Mouse (Mus musculus) neural tube, embryonic 15.5 days (tissue): Measurements from ENCODE around the gene Vmn1r125. TPM values are rescaled to one million over a fixed set of nuclear protein-coding genes. Genes with fewer than 3 reads are reported as not detected.
"Not testable (repeated sequence)": the region's sequence is repeated elsewhere in the genome, so short reads cannot be mapped to it uniquely, and the experiment has no call there.

Experiments used
- ATAC-seq: fragments of 200-750 bp; cut with Nextera tagmentation; 2 replicates; pipeline ENCODE4 v1.8.0; 2017; ENCODE audit warnings: mild to moderate bottlenecking, moderate TSS enrichment, moderate library complexity; ENCODE audit not compliant: low FRiP score
- H3K27ac ChIP-seq: fragments of 300-500 bp; sonication (generic); replicated peaks from 2 replicates; pipeline ENCODE4 v1.5.1; 2015; ENCODE audit warnings: mild to moderate bottlenecking, inconsistent platforms
- H3K27me3 ChIP-seq: fragments of 300-500 bp; sonication (generic); replicated peaks from 2 replicates; pipeline ENCODE4 v1.6.1; 2015; ENCODE audit warnings: inconsistent platforms
- H3K36me3 ChIP-seq: fragments of 300-500 bp; sonication (generic); 2 replicates; pipeline ENCODE4 v1.6.1; 2015; ENCODE audit warnings: inconsistent platforms
- H3K4me1 ChIP-seq: fragments of 300-500 bp; sonication (generic); 2 replicates; pipeline ENCODE4 v1.6.1; 2015; ENCODE audit warnings: inconsistent platforms
- H3K4me2 ChIP-seq: fragments of 300-500 bp; sonication (generic); 2 replicates; pipeline ENCODE4 v1.6.1; 2015; ENCODE audit warnings: inconsistent platforms, mild to moderate bottlenecking, moderate library complexity
- H3K4me3 ChIP-seq: fragments of 300-500 bp; sonication (generic); replicated peaks from 2 replicates; pipeline ENCODE4 v1.5.1; 2015; ENCODE audit warnings: mild to moderate bottlenecking, inconsistent platforms
- H3K9ac ChIP-seq: fragments of 300-500 bp; sonication (generic); replicated peaks from 2 replicates; pipeline ENCODE4 v1.6.1; 2015; ENCODE audit warnings: mild to moderate bottlenecking, inconsistent platforms
- H3K9me3 ChIP-seq: fragments of 300-500 bp; sonication (generic); replicated peaks from 2 replicates; pipeline ENCODE4 v1.6.1; 2016; ENCODE audit warnings: inconsistent platforms
- WGBS: fragments of 180-500 bp; shearing (Covaris S2); methylation state at CpG from one replicate; pipeline ENCODE4 v1.1.7; 2015; ENCODE audit warnings: mixed read lengths; 5-methylcytosine and 5-hydroxymethylcytosine counted together
- polyA plus RNA-seq: library from polyadenylated mRNA; unstranded; fragments of >200 nt; fragmentation: Nextera tagmentation; extraction: Ambion mirVana; gene quantifications from 2 replicates; pipeline ENCODE4 v1.2.1, GENCODE M21; 2015

Vmn1r125 gene
- polyA plus RNA-seq = not detected in 2 replicates

DNA sequence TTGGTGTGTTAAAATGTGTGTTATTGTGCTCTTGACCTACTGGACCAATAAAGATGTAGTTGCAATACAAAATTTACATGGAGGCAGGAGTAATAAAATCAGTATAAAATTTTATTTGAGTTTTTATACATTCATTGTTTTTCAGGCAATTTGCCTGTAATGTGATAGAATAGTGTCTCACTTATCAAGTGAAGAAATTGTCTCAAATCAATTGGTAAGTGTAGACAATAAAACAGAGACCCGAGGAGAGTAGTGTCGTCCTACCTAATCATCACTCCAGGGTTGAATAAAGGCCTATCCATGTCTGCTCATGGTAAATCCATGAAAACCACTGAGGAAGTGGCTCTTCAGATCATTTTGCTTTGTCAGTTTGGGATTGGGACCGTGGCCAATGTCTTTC lies at the start of gene Vmn1r125:
TSS of gene Vmn1r125 (plus strand) at position 301 of the 400 bp plus-strand sequence.
- not testable (repeated sequence) for H3K4me3 ChIP-seq, H3K36me3 ChIP-seq, H3K4me1 ChIP-seq, H3K9me3 ChIP-seq, H3K27me3 ChIP-seq, H3K27ac ChIP-seq, H3K4me2 ChIP-seq, H3K9ac ChIP-seq, ATAC-seq
- WGBS = 65% methylated on average over 3 of the region's 3 CpGs

DNA sequence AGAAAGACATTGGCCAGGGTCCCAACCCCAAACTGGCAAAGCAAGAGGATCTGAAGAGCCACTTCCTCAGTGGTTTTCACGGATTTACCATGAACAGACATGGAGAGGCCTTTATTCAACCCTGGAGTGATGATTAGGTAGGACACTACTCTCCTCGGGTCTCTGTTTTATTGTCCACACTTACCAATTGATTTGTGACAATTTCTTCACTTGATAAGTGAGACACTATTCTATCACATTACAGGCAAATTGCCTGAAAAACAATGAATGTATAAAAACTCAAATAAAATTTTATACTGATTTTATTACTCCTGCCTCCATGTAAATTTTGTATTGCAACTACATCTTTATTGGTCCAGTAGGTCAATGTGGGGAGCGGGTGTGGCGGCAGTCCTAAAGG lies 11.5 kb upstream of the Vmn1r125 start, which contains the start of gene Vmn1r124:
TSS of gene Vmn1r124 (minus strand) at position 101 of the 400 bp plus-strand sequence.
- not testable (repeated sequence) for H3K36me3 ChIP-seq, ATAC-seq, H3K4me2 ChIP-seq, H3K27me3 ChIP-seq, H3K9me3 ChIP-seq, H3K9ac ChIP-seq, H3K4me1 ChIP-seq, H3K4me3 ChIP-seq, H3K27ac ChIP-seq
- WGBS = 75% methylated on average over 4 of the region's 4 CpGs

GRCm38 (mm10) chr7:21301367-21301766 lies 29.4 kb downstream of the Vmn1r125 start, which contains the start of gene Vmn1r126:
Gene Vmn1r126 (minus strand): TSS chr7:21301467.
- not testable (repeated sequence) for H3K4me3 ChIP-seq, ATAC-seq, H3K4me2 ChIP-seq, H3K27me3 ChIP-seq, H3K4me1 ChIP-seq, H3K9ac ChIP-seq, H3K27ac ChIP-seq, H3K36me3 ChIP-seq, H3K9me3 ChIP-seq
- whole genome bisulfite sequencing = no CpG with 5 or more reads among the region's 5 CpGs

GRCm38 (mm10) chr7:21319761-21320160 lies 47.8 kb downstream of the Vmn1r125 start, which contains the start of gene Vmn1r127:
Gene Vmn1r127 (minus strand): TSS chr7:21319861.
- H3K4me2 ChIP-seq, H3K4me1 ChIP-seq, ATAC-seq, H3K36me3 ChIP-seq, H3K27me3 ChIP-seq, H3K27ac ChIP-seq, H3K9ac ChIP-seq, H3K9me3 ChIP-seq, H3K4me3 ChIP-seq: not testable (repeated sequence)
- no CpG with 5 or more reads among the region's 3 CpGs for WGBS

Other genes starting within 250 kb of the Vmn1r125 start
- not detected in 2 replicates for gene Vmn1r120, start 218.4 kb upstream of the Vmn1r125 start, polyA plus RNA-seq
- not detected in 2 replicates for gene Vmn1r121, start 173.7 kb upstream of the Vmn1r125 start, polyA plus RNA-seq
- gene Vmn1r122, start 138.1 kb upstream of the Vmn1r125 start, polyA plus RNA-seq = not detected in 2 replicates
- not detected in 2 replicates for gene Vmn1r123, start 110.0 kb upstream of the Vmn1r125 start, polyA plus RNA-seq
- not detected in 2 replicates for gene Gm5157, start 81.8 kb upstream of the Vmn1r125 start, polyA plus RNA-seq
- gene Vmn1r124, start 11.6 kb upstream of the Vmn1r125 start, polyA plus RNA-seq = not detected in 2 replicates
- not detected in 2 replicates for gene Vmn1r126, start 29.3 kb downstream of the Vmn1r125 start, polyA plus RNA-seq
- not detected in 2 replicates for gene Vmn1r127, start 47.7 kb downstream of the Vmn1r125 start, polyA plus RNA-seq
- gene Vmn1r128, start 77.2 kb downstream of the Vmn1r125 start, polyA plus RNA-seq = not detected in 2 replicates
- not detected in 2 replicates for gene Vmn1r129, start 89.1 kb downstream of the Vmn1r125 start, polyA plus RNA-seq
- gene Gm6882, start 160.6 kb downstream of the Vmn1r125 start, polyA plus RNA-seq = not detected in 2 replicates
- not detected in 2 replicates for gene Vmn1r130, start 239.6 kb downstream of the Vmn1r125 start, polyA plus RNA-seq